Mouse (Mus musculus) thymus, postnatal 0 days (tissue): ENCODE measurements at regions not wholly inside any gene's neighbourhood (a gene's known extent, or its start where the extent isn't known, plus 50 kb on each side); places are given as distances from the start of the nearest gene placed in this dataset.
A peak's percentile ranks its signal among the peaks of the same experiment; 100 is the strongest.

Source experiments
- DNase-seq: peaks from one replicate; pipeline ENCODE4 v3.0.0-alpha.2; 2015; ENCODE audit warnings: low spot score

DNA sequence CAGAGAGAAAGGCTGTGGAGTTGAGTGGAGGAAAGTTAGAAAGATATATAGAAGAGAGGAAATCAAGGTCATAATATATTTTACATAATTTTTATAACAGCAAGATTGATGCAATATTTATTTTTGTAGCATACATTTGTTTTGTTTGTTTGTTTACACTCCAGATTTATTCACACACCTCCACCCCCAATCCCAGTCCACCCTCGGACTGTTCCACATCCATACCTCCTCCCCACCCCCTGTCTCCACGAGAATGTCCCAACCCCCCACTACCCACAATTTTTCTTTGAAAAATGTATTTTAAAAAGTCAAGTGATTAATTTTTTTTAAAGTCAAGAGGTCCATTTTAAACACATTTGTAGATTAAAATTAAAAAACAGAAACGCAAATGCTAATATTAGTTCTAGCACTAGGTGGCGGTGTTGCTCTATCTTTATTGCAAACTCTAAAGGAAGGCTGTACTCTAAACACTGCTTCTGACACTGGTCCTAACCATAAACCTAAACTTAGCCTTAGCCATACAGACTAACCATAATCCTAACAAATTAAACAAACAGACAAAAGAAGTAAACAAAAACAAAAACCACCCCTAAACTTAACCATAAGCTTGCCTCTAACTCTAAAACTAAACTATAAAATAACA, 67.8 kb downstream of the Olfr1505 start:
- peak; percentile 45 for DNase-seq

DNA sequence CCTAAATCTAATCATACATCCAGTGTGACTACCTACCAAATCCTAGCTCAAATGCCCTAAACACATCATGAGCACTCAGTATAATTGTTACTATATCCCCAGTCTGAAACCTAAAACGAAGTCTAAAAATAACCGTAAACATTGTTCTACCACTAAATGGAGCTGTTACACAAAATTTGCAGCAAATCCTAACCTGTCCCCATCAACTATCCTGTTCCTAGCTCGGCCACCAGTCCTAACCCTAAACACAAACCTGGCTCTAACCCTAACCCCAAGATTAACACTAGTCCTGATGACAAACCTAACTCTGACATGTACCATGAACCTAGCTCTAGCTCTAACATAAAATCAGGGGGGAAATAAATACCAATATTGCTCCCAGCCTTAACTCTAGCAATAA, 69.5 kb downstream of the Olfr1505 start:
- no peak for DNase-seq
